Mouse (Mus musculus): ENCODE data around the gene Gm8281. TPM values are rescaled to one million over a fixed set of nuclear protein-coding genes. Genes with fewer than 3 reads are reported as not detected.
"Not testable (repeated sequence)": the region's sequence is repeated elsewhere in the genome, so short reads cannot be mapped to it uniquely, and the experiment has no call there.

Gene Gm8281
- not detected in 2 replicates for polyA plus RNA-seq (2012; rRNA removed)

DNA sequence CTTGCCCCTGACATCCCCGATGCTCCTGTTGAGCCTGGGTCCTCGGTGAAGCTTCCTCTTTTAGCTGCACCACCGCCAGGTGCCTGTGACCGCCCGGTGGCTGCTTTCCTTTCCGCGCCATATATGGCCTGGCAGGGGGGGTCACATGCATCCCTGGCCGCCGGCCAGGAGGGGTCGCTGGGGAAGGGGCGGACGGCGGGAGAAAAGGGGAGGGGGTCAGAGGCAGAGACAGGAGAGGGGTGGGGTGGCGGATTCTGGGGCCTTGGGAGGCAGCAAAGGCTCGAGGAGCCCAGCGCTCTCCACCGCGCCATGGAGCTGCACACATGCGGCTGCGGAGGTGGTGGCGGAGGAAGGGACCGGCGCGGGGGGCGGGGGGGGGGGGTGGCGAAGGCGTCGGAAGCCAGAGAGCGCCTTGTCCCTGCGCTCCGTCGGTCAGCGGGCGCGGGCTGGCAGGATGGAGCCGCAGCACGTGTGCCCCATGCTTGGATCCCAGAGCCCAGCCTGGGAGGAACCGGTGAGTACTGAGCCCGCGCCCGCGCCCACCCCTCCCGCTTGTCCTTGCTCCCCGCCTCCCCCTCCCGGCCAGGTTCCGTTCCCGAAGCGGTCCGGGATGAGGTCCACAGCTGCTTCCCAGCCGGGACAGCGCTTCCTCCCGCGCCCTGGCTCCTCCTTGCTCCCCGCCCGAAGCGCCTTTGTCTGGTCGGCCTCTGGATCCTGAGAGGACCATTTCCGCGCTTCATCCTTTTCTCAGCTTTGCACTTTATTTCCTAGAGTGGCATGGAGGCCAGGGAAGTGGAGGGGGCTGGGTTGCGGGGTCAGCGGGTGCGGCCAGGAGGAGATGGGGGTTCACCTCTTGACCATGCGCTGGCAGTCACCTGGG lies at the start of gene Gm8281:
Gene Gm8281, plus strand, starts transcription at position 430 of the 880 bp plus-strand sequence.
- not testable (repeated sequence) for H3K4me1 ChIP-seq (ENCODE audit: control insufficient read depth, insufficient read depth, insufficient read length, low read length); H3K27ac ChIP-seq (ENCODE audit: insufficient read depth, low read depth, low read length); H3K36me3 ChIP-seq (ENCODE audit: control insufficient read depth, insufficient read depth, low read length); H3K27me3 ChIP-seq (ENCODE audit: control insufficient read depth, insufficient read depth, low read length); H3K4me3 ChIP-seq (ENCODE audit: low read depth, low read length)
- WGBS, result 1% methylated on average over 37 of the region's 63 CpGs

DNA sequence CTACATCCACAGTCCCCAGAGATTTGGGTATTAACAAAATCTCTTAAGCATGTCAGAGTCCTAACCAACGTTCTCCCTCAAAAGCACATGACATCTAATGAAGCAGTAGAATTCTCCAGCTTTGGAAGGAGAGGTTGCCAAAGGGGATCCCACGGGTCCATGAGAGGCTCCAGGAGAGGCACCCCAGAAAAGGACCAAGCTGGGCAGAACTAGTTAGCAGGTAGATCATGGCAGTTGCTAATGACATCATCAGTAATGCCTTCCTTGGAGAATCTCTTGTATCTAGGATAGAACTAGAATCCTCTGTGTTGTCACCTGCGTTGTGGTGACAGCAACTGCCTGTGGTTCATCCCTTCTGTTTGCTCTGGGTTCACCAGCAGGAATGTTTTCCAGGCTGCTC lies 20.5 kb upstream of the Gm8281 start, which contains the start of gene 4930555G01Rik:
Gene 4930555G01Rik, plus strand, starts transcription at position 301 of the 400 bp plus-strand sequence.
- WGBS, result no CpG with 5 or more reads among the region's 3 CpGs
- H3K27me3 ChIP-seq (ENCODE audit: control insufficient read depth, insufficient read depth, low read length); H3K4me1 ChIP-seq (ENCODE audit: control insufficient read depth, insufficient read depth, insufficient read length, low read length); H3K4me3 ChIP-seq (ENCODE audit: low read depth, low read length); H3K27ac ChIP-seq (ENCODE audit: insufficient read depth, low read depth, low read length); H3K36me3 ChIP-seq (ENCODE audit: control insufficient read depth, insufficient read depth, low read length): not testable (repeated sequence)

DNA sequence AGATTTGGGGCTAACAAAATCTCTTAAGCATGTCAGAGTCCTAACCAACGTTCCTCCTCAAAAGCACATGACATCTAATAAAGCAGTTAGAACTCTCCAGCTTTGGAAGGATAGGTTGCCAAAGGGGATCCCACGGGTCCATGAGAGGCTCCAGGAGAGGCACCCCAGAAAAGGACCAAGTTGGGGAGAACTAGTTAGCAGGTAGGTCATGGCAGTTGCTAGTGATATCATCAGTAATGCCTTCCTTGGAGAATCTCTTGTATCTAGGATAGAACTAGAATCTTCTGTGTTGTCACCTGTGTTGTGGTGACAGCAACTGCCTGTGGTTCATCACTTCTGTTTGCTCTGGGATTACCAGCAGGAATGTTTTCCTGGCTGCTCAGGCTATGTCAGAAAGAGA lies 60.4 kb downstream of the Gm8281 start, which contains the start of gene Gm8279:
Gene Gm8279, plus strand, starts transcription at position 301 of the 400 bp plus-strand sequence.
- not testable (repeated sequence) for H3K4me1 ChIP-seq (ENCODE audit: control insufficient read depth, insufficient read depth, insufficient read length, low read length); H3K27ac ChIP-seq (ENCODE audit: insufficient read depth, low read depth, low read length); H3K4me3 ChIP-seq (ENCODE audit: low read depth, low read length); H3K27me3 ChIP-seq (ENCODE audit: control insufficient read depth, insufficient read depth, low read length); H3K36me3 ChIP-seq (ENCODE audit: control insufficient read depth, insufficient read depth, low read length)
- 75% methylated on average over 2 of the region's 2 CpGs for WGBS

Other genes with a start within 250 kb of the Gm8281 start
- gene Gm3269, start 232.9 kb upstream of the Gm8281 start, polyA plus RNA-seq (2012; rRNA removed), result not detected in 2 replicates
- gene Gm3264, start 215.5 kb upstream of the Gm8281 start, polyA plus RNA-seq (2012; rRNA removed), result not detected in 2 replicates
- not detected in 2 replicates for gene Gm3278, start 178.6 kb upstream of the Gm8281 start, polyA plus RNA-seq (2012; rRNA removed)
- not detected in 2 replicates for gene Gm8297, start 87.1 kb upstream of the Gm8281 start, polyA plus RNA-seq (2012; rRNA removed)
- not detected in 2 replicates for gene Gm3298, start 55.1 kb upstream of the Gm8281 start, polyA plus RNA-seq (2012; rRNA removed)
- gene 4930555G01Rik, start 20.4 kb upstream of the Gm8281 start, polyA plus RNA-seq (2012; rRNA removed), result not detected in 2 replicates
- gene Gm8279, start 60.5 kb downstream of the Gm8281 start, polyA plus RNA-seq (2012; rRNA removed), result not detected in 2 replicates
- gene Gm3317, start 93.5 kb downstream of the Gm8281 start, polyA plus RNA-seq (2012; rRNA removed), result not detected in 2 replicates
- not detected in 2 replicates for gene Gm8271, start 114.8 kb downstream of the Gm8281 start, polyA plus RNA-seq (2012; rRNA removed)
- not detected in 2 replicates for gene Gm3526, start 189.5 kb downstream of the Gm8281 start, polyA plus RNA-seq (2012; rRNA removed)

All from small intestine, adult 2 months (tissue).